Mouse (Mus musculus) liver, embryonic 11.5 days (tissue): ENCODE data around the gene Gnao1. TPM values are rescaled to one million over a fixed set of nuclear protein-coding genes. Genes with fewer than 3 reads are reported as not detected.

Source experiments
- ATAC-seq: fragments of 200-750 bp; cut with Nextera tagmentation; replicated peaks from 2 replicates; pipeline ENCODE4 v1.8.0; 2017; ENCODE audit warnings: moderate number of reproducible peaks, mild to moderate bottlenecking, moderate TSS enrichment, moderate library complexity; ENCODE audit not compliant: low FRiP score
- DNase-seq: peaks from one replicate; pipeline ENCODE4 v3.0.0-alpha.2; 2017; ENCODE audit warnings: low spot score
- H3K27ac ChIP-seq: fragments of 300-500 bp; sonication (generic); 2 replicates; pipeline ENCODE4 v1.5.1; 2014; ENCODE audit warnings: mild to moderate bottlenecking, low read depth, low read length, control low read depth
- H3K27me3 ChIP-seq: fragments of 300-500 bp; sonication (generic); replicated peaks from 2 replicates; pipeline ENCODE4 v1.6.1; 2014; ENCODE audit warnings: low read length, mixed read lengths; ENCODE audit not compliant: control insufficient read depth, insufficient read depth
- H3K36me3 ChIP-seq: fragments of 300-500 bp; sonication (generic); 2 replicates; pipeline ENCODE4 v1.6.1; 2014; ENCODE audit warnings: mild to moderate bottlenecking, low read length, moderate library complexity, mixed read lengths; ENCODE audit not compliant: control insufficient read depth, insufficient read depth
- H3K4me1 ChIP-seq: fragments of 300-500 bp; sonication (generic); replicated peaks from 2 replicates; pipeline ENCODE4 v1.6.1; 2014; ENCODE audit warnings: low read length, mixed read lengths; ENCODE audit not compliant: control insufficient read depth, insufficient read depth
- H3K4me2 ChIP-seq: fragments of 300-500 bp; sonication (generic); 2 replicates; pipeline ENCODE4 v1.6.1; 2014; ENCODE audit warnings: mild to moderate bottlenecking, control low read depth, moderate library complexity
- H3K4me3 ChIP-seq: fragments of 300-500 bp; sonication (generic); 2 replicates; pipeline ENCODE4 v1.5.1; 2014; ENCODE audit warnings: low read depth, low read length, control low read depth
- H3K9ac ChIP-seq: fragments of 300-500 bp; sonication (generic); 2 replicates; pipeline ENCODE4 v1.6.1; 2014; ENCODE audit warnings: low read depth, low read length, control low read depth
- H3K9me3 ChIP-seq: fragments of 300-500 bp; sonication (generic); 2 replicates; pipeline ENCODE4 v1.6.1; 2016; ENCODE audit warnings: low read length, inconsistent platforms, mixed read lengths; ENCODE audit not compliant: control insufficient read depth
- WGBS: fragments of 180-500 bp; shearing (Covaris S2); extraction: QIAGEN DNeasy Blood & Tissue Kit; methylation state at CpG from one replicate; pipeline ENCODE4 v1.1.7; 2014; 5-methylcytosine and 5-hydroxymethylcytosine counted together
- polyA plus RNA-seq: library from polyadenylated mRNA; unstranded; fragments of >200 nt; fragmentation: Nextera tagmentation; extraction: Ambion mirVana; gene quantifications from 2 replicates; pipeline ENCODE4 v1.2.1, GENCODE M21; 2014

Gene Gnao1
- polyA plus RNA-seq, 1 experiment from 2014 or later: 2.4 TPM

DNA sequence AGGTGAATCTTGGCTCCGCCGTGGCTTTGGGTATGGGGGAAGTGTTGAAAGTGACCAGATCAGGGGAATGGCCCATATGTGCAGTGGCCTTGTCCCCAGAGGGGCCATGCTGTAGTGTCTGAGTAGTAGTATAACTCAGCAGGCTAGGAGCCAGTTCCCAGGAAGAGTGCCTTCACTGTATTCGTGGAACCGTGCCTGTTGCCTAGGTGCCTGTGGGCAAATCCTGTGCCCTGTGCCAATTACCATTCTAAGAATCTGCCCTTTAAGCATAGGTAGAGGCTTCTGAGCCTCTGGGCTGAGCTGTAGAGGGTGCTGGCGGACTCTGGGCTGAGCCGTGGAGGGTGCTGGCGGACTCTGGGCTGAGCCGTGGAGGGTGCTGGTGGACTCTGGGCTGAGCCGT is 148.6 kb downstream of the Gnao1 start:
- Histone ChIP-seq H3K36me3 (no peaks in the 10 kb centered on the region), H3K27me3 (no peaks in the 10 kb centered on the region), H3K4me2 (no peak overlapping the region), H3K9me3 (no peaks in the 10 kb centered on the region), H3K27ac (no peak overlapping the region), H3K4me1 (no peaks in the 10 kb centered on the region), H3K4me3 (no peak overlapping the region), H3K9ac (no peak overlapping the region)
- no peak for ATAC-seq
- no peak for DNase-seq
- WGBS: 86% methylated on average over 9 of the region's 9 CpGs

DNA sequence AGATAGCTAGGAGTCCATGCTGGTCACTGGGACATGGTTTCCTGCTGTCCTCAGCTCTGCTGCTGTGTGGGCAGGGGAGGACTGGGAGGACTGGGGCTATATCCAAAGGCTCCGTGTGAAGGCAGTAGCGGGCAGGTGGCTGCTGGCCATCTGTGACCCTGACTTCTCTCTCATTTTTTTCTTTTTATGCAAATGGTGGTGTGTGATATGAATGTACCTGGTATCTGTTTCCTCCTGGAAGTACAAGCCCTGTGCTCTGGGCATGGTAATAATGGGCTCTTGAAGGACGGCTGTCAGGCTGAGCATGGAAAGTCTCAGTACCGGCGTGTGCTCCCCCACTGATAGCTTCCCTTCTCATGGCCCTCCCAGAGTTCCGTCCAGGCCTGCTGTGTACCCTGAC is 151.1 kb downstream of the Gnao1 start:
- H3K36me3 ChIP-seq: no peaks in the 10 kb centered on the region
- no peak overlapping the region for H3K4me2 ChIP-seq
- no peak overlapping the region for H3K9ac ChIP-seq
- DNase-seq (no peak), ATAC-seq (no peak)
- H3K9me3 ChIP-seq: no peaks in the 10 kb centered on the region
- no peak overlapping the region for H3K4me3 ChIP-seq
- no peaks in the 10 kb centered on the region for H3K4me1 ChIP-seq
- no peaks in the 10 kb centered on the region for H3K27me3 ChIP-seq
- H3K27ac ChIP-seq: no peak overlapping the region
- 70% methylated on average over 6 of the region's 6 CpGs for WGBS

GRCm38 (mm10) chr8:93968293-93968692 is 158.5 kb downstream of the Gnao1 start:
- ATAC-seq: peak; percentile 33; the same call in 1 of the 2 replicates
- Histone ChIP-seq H3K4me3 (no peak overlapping the region), H3K9me3 (no peaks in the 10 kb centered on the region), H3K4me1 (no peaks in the 10 kb centered on the region), H3K27me3 (no peaks in the 10 kb centered on the region), H3K4me2 (no peak overlapping the region), H3K27ac (peak overlapping the region; percentile 56), H3K36me3 (peaks cover 11% of the 10 kb centered on the region), H3K9ac (no peak overlapping the region)
- 71% methylated on average over 6 of the region's 6 CpGs for WGBS
- DNase-seq: no peak

DNA sequence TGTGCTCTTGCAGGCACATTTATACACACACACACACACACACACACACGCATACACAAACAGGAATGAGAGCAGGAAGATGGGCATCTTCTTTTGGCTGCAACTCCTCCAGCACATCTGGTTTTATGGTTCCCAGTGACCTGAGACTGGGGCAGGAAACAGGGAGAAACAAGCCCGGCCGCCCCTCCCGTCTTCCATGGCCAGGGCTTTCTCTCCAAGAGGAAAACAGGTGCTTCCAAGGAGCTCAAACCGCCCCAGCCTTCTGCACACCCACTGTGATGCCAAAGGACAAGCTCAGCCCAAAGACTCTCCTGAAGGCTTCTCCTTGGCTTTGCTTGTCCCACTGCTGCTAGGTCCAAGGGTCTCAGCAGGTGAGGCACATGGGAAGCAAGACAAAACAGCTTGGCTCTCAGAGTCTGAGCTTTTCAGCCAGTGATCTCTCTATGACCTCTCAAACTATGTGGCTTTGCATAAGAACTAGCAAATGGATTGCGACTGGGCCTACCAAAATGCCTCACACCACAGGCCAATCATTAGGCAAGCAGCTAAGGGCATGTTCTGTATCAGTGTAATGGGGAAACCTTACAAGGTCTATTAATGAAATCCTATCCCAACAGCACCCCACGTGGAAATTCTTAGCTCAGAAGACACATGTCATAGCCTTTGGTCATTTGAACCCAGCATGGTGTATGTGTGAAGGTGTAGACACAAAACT is 160.0 kb downstream of the Gnao1 start:
- 80% methylated on average over 7 of the region's 7 CpGs for WGBS

GRCm38 (mm10) chr8:93971451-93971850 is 161.7 kb downstream of the Gnao1 start:
- H3K4me1 ChIP-seq: no peaks in the 10 kb centered on the region
- no peak overlapping the region for H3K27ac ChIP-seq
- H3K36me3 ChIP-seq: peaks cover 28% of the 10 kb centered on the region
- H3K9me3 ChIP-seq: no peaks in the 10 kb centered on the region
- WGBS: 92% methylated on average over 10 of the region's 10 CpGs
- H3K9ac ChIP-seq: no peak overlapping the region
- H3K27me3 ChIP-seq: no peaks in the 10 kb centered on the region
- H3K4me2 ChIP-seq: no peak overlapping the region
- ATAC-seq (no peak), DNase-seq (no peak)
- no peak overlapping the region for H3K4me3 ChIP-seq

More for the DNA sequence above, 160.0 kb downstream of the Gnao1 start:
- Histone ChIP-seq H3K27me3 (no peaks in the 10 kb centered on the region), H3K9ac (no peak overlapping the region), H3K4me2 (no peak overlapping the region), H3K27ac (no peak overlapping the region), H3K9me3 (no peaks in the 10 kb centered on the region), H3K4me1 (no peaks in the 10 kb centered on the region), H3K36me3 (peaks cover 23% of the 10 kb centered on the region), H3K4me3 (no peak overlapping the region)
- ATAC-seq (no peak), DNase-seq (no peak)

DNA sequence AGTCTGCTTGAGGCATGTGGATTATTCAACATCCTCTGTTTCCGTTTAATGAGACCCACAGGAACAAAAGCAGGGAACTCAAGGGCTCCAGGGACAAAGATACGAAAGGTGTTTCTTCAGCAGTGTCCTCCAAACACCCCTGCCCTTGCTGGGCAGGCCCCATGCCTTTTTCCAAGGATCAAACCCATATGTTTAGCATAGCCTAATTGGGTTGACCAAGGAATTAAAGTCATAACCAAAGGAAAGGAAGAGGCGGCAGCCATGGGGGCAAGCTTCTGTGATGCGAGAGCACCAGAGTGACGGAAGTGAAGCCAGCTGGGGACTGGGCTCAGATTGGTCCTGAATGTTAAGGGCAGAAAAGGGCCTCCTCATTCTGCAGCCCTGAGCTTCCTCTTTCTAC is 162.4 kb downstream of the Gnao1 start:
- H3K9me3 ChIP-seq: no peaks in the 10 kb centered on the region
- no peak for DNase-seq
- H3K9ac ChIP-seq: no peak overlapping the region
- no peak overlapping the region for H3K4me2 ChIP-seq
- no peaks in the 10 kb centered on the region for H3K27me3 ChIP-seq
- H3K4me1 ChIP-seq: no peaks in the 10 kb centered on the region
- no peak for ATAC-seq
- WGBS: 96% methylated on average over 5 of the region's 5 CpGs
- H3K27ac ChIP-seq: no peak overlapping the region
- no peak overlapping the region for H3K4me3 ChIP-seq
- peaks cover 33% of the 10 kb centered on the region for H3K36me3 ChIP-seq

DNA sequence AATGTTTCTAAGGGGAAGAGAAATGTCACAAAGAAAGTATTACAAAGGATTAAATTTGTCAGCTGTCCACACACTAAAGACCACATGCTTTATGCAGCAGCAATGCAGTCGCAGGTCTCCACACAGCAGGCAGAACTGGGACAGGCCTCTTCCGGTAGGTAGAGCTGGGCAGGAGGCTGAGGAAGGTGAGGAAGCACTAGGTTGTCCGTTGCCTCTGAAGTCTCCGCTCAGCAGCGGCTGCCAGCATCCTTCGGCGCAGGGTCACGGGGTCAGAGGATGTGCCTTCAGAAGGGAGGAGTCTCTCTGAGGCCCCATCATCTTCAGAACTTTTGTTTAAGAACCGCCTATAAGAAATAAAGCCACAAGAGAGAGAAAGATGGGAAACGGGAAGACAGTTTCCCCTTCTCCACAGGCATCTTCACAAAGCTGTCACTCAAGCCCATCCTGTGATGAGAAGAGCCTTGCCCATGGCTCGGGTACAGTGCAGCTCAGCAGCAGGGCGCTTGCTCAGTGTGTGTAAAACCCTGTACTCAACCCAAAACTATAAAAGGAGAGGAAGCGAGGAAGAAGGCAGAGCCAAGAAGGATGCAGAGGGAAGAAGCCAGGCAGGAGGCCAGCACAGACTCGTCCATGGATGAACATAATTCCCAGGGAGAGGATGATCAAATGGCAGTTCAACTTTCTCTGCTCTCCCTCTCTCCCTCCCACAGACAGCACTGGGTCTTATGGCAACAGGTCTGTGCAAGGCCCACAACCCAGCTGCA is 163.4 kb downstream of the Gnao1 start:
- H3K36me3 ChIP-seq: peaks cover 39% of the 10 kb centered on the region
- no peak for ATAC-seq
- no peaks in the 10 kb centered on the region for H3K4me1 ChIP-seq
- no peaks in the 10 kb centered on the region for H3K27me3 ChIP-seq
- H3K9ac ChIP-seq: no peak overlapping the region
- no peak overlapping the region for H3K4me3 ChIP-seq
- H3K4me2 ChIP-seq: no peak overlapping the region
- H3K9me3 ChIP-seq: no peaks in the 10 kb centered on the region
- DNase-seq: no peak
- WGBS: 86% methylated on average over 14 of the region's 14 CpGs
- no peak overlapping the region for H3K27ac ChIP-seq

DNA sequence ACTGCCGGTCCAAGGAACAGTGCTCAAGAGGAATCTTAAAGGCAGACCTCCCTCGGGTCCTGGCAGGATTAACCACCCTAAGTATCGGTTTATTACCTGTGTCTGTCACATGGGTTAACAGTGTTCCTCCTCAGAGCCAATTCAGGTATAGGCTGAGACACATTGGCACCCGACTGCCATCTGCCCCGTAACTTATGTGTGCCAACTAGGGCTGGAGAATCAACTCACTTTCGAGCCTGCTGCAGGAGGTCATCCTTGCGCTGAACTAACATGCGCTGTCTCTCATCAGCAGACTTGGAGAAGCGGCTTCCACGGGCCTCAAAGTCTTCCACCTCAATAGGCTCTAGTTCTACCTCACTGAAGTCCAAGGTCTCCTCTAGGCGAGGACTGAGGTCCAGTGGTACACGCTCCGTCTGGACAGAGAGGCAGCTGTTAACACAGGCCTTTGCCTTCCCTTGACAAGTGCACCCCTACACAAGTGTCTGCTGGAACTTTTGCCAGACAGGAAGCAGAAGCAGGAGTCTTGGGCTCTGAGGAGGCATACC is 164.1 kb downstream of the Gnao1 start:
- 91% methylated on average over 13 of the region's 13 CpGs for WGBS
- ATAC-seq (no peak), DNase-seq (no peak)
- Histone ChIP-seq H3K9me3 (no peaks in the 10 kb centered on the region), H3K4me2 (no peak overlapping the region), H3K27ac (no peak overlapping the region), H3K36me3 (peaks cover 45% of the 10 kb centered on the region), H3K27me3 (no peaks in the 10 kb centered on the region), H3K4me3 (no peak overlapping the region), H3K9ac (no peak overlapping the region), H3K4me1 (no peaks in the 10 kb centered on the region)
